Mouse (Mus musculus) testis, adult 2 months (tissue): ENCODE measurements at regions not wholly inside any gene's neighbourhood (a gene's known extent, or its start where the extent isn't known, plus 50 kb on each side); places are given as distances from the start of the nearest gene placed in this dataset.

Experiments used
- H3K27ac ChIP-seq: fragments of 200-500 bp; 2 replicates; pipeline ENCODE4 v1.5.1; 2012; ENCODE audit warnings: low read depth, low read length; ENCODE audit not compliant: control insufficient read depth, insufficient read depth
- H3K27me3 ChIP-seq: fragments of 200-500 bp; 2 replicates; pipeline ENCODE4 v1.6.1; 2012; ENCODE audit warnings: mild to moderate bottlenecking, low read length, moderate library complexity; ENCODE audit not compliant: control insufficient read depth, insufficient read depth
- H3K36me3 ChIP-seq: fragments of 200-500 bp; 2 replicates; pipeline ENCODE4 v1.6.1; 2012; ENCODE audit warnings: mild to moderate bottlenecking, low read length; ENCODE audit not compliant: control insufficient read depth, insufficient read depth
- H3K4me1 ChIP-seq: fragments of 200-500 bp; 2 replicates; pipeline ENCODE4 v1.6.1; 2012; ENCODE audit warnings: low read length; ENCODE audit not compliant: control insufficient read depth, insufficient read depth
- H3K4me3 ChIP-seq: fragments of 200-500 bp; 2 replicates; pipeline ENCODE4 v1.5.1; 2012; ENCODE audit warnings: low read depth, mild to moderate bottlenecking, low read length, moderate library complexity, mixed read lengths; ENCODE audit not compliant: control insufficient read depth
- CTCF ChIP-seq: fragments of 200-500 bp; IDR thresholded peaks from 2 replicates; pipeline ENCODE4 v1.5.1; 2012; ENCODE audit warnings: low read depth, mild to moderate bottlenecking, inconsistent platforms, low read length, moderate library complexity; ENCODE audit not compliant: control insufficient read depth, insufficient read depth, insufficient replicate concordance
- POLR2A ChIP-seq: fragments of 200-500 bp; IDR thresholded peaks from 2 replicates; pipeline ENCODE4 v1.6.1; 2012; ENCODE audit warnings: low read depth, mild to moderate bottlenecking, inconsistent platforms, low read length, moderate library complexity; ENCODE audit not compliant: control insufficient read depth

DNA sequence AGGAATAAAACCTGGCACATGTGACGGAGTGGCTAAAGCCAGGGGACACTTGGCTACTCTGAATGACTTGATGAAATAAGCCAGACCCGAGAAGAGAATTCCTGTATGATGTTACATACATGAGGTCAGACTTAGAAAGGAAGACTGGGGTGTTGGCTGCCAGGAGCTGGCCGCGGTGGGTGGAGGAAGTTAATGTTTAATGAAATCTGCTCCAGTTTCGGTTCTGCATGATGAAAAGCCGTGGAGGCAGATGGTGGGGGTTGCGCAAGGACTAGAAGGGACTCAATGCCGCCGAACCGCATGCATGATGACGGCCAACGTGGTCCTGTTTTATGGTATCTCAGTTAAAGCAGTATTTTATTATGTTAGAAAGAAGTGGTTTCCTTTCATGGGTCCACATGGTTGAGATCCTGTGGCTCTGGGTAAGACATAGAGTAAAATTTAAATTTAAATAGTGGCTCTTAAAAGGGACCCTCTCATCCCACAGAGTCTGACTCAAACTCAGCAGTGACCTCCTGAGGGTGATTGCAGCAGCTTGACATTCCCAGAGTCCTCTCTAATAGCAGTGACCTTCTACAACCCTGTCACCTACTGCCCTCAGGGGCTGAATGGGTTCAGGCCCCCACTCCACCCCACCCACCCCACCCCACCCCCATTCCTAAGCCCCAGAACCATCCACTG, 91.6 kb upstream of the Gpr12 start:
- no peak overlapping the region for H3K27ac ChIP-seq

DNA sequence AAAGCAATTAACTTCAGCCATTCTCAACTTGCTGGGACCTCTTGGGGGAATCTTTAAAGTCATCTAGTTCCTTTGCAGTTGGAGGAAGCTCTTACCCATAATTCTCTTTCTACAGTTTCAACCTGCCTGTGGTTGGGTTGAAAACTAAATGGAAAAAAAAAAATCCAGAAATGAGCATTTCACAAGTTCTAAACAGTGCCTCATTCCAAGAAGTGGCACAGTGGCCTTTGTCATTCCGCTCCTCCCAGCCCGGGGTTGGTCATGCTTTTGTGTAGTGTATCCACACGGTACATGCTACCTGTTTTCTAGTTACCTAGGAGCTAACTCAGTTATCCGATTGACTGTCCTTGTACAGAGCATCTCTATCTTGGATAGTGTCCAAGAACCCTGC, 90.8 kb upstream of the Gpr12 start:
- Histone ChIP-seq H3K36me3 (no peaks in the 10 kb centered on the region), H3K4me3 (no peak overlapping the region), H3K27me3 (no peaks in the 10 kb centered on the region), H3K4me1 (peaks cover 3% of the 10 kb centered on the region), H3K27ac (no peak overlapping the region)
- no peak for TF ChIP-seq CTCF
- no peak for TF ChIP-seq POLR2A

More for the DNA sequence above, 91.6 kb upstream of the Gpr12 start:
- Histone ChIP-seq H3K4me3 (no peak overlapping the region), H3K4me1 (peaks cover 3% of the 10 kb centered on the region), H3K36me3 (no peaks in the 10 kb centered on the region), H3K27me3 (no peaks in the 10 kb centered on the region)
- TF ChIP-seq POLR2A (no peak), CTCF (no peak)

DNA sequence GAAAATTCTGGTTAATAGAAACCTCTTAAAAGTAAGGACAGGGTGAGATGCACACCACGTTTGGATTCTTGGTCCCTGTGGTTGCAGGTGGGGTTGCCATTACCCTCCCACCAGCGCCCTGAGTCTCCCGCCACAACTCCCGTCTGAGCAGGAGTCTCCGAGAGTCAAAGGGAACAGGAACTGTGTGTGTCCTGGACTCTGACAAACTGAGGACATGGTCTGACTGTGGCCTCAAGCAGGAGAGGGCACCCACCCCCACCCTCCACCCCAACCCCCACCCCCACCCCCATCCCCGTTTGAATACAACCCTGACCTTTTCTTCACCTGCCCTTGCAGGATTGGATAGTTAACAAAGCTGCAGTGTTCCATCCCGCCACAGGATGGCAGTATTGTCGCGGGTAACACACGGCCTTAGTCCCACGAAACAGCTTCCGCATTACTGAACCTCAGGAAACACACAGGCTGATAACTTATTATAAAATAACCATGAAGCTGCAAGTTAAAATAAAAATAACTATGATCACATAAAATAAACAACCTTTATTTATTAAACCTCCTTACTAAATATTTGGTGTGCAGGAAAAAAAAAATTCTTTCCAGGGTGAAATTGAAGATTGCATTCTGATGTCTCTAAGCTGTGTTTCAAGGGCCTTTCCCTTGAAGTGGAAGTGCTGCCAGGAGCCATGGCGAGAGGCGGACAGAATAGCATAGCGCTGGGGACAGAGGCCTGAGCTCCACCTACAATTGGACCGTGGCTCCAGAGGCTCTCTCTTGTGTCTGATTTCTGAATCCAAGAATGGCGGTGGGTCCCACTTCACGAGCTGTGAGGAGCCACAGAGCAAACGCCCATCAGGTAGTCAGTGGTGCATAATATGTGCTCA, 90.2 kb upstream of the Gpr12 start:
- H3K36me3 ChIP-seq = no peaks in the 10 kb centered on the region
- H3K4me1 ChIP-seq = peaks cover 3% of the 10 kb centered on the region
- H3K4me3 ChIP-seq = no peak overlapping the region
- no peaks in the 10 kb centered on the region for H3K27me3 ChIP-seq
- no peak overlapping the region for H3K27ac ChIP-seq
- TF ChIP-seq CTCF = peak; percentile 91; the same call in 1 of the 2 replicates
- no peak for TF ChIP-seq POLR2A

DNA sequence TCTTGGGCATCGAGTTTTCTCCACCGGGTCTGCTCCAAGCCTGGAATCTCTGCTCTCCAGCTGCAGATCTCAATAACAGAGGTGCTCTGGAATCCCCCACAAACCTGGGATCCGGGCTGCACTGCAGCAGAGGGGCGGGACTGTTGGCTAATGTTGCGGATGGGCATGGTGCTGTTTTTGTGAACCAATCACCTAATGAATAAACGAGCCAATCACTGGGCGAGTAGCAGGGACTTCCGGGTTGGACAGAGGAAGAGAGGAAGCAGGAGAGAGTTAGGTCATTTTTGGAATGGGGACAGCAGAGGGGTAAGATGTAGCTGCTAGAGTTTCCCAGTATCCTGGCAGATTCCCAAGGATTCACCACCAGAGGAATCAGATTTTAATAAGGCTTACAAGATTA, 76.7 kb upstream of the Gpr12 start:
- TF ChIP-seq POLR2A (no peak), CTCF (no peak)
- no peaks in the 10 kb centered on the region; the same call in 1 of the 2 replicates for H3K4me1 ChIP-seq

DNA sequence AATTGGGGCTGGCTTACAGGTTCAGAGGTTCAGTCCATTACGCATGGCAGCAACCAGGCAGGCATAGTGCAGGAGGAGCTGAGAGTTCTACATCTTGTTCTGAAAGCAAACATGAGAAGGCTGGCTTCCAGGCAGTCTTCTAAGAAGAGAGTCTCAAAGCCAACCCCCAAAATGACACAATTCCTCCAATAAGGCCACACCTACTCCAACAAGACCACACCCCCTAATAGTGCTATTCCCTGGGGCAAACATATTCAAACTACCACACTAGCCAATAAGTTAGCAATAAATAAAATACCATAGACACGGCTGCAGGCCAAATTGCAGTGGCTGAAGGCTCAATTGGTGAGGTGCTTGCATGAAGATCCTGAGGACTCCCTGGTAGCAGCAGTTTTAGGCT, 72.2 kb upstream of the Gpr12 start:
- Histone ChIP-seq H3K36me3 (no peaks in the 10 kb centered on the region), H3K4me3 (no peak overlapping the region), H3K27me3 (no peaks in the 10 kb centered on the region), H3K27ac (no peak overlapping the region), H3K4me1 (no peaks in the 10 kb centered on the region; the same call in 1 of the 2 replicates)
- no peak for TF ChIP-seq POLR2A
- no peak for TF ChIP-seq CTCF

More for the DNA sequence above, 76.7 kb upstream of the Gpr12 start:
- no peak overlapping the region for H3K4me3 ChIP-seq
- no peak overlapping the region for H3K27ac ChIP-seq
- H3K36me3 ChIP-seq = no peaks in the 10 kb centered on the region
- H3K27me3 ChIP-seq = no peaks in the 10 kb centered on the region

DNA sequence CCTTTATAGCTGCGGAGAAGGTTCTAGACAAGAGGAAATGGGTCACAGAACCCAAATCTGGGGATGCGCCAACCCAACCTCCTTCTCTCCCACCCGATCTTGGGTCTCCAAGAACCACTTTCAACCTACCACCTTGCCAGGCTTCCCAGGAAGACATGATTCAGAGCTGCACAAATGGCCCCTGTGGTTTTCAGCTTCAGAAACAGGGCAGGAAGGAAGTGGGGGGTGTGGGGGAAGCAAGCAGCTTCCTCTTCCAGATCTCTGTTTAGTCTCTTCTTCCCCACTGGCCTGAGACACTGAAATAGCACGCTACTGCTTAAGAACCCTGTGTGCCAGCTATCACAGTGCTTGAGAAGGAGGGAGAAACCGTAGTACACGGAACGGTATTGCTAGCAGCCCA, 70.4 kb upstream of the Gpr12 start:
- H3K27me3 ChIP-seq = no peaks in the 10 kb centered on the region
- no peak overlapping the region for H3K27ac ChIP-seq
- H3K4me3 ChIP-seq = no peak overlapping the region
- H3K4me1 ChIP-seq = no peaks in the 10 kb centered on the region
- H3K36me3 ChIP-seq = no peaks in the 10 kb centered on the region
- TF ChIP-seq POLR2A (no peak), CTCF (no peak)

DNA sequence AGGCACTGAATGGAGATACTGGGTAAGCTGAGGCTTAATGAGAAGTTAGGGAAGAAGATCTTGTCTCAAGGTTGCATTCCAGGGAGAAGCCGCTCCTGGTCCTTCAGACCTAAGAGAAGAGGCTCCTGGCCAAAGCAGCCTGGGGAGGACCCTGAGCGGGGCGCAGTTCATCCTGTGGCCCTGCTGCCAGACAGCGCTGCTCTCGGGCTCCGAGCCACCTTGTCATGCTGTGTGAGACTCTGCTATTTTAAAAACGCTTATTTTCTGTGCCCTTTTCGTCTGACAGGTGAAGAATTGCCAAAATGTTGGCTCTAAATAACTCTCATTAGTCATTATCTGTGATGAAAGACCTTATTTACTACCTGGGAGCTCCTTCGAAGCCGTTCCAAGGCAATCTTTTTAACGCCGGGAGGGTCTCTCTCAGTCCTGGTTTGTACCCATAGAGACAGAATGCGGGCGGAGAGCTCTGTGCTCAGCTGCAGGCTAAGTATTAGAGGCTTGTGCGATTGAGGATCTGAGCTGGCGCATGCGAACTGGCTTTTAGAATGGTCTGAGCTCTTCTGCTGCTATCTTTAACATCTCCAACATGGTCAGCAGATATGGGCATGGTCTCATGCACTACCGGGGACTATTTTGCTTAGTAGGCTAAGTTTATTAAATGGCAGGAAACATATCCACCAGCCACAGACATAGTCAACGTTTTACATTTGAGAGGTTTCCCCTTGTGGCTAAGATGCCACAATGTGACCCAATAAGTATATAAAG, 68.8 kb upstream of the Gpr12 start:
- no peak overlapping the region for H3K4me3 ChIP-seq
- TF ChIP-seq CTCF (no peak), POLR2A (no peak)
- no peaks in the 10 kb centered on the region for H3K27me3 ChIP-seq
- H3K36me3 ChIP-seq = no peaks in the 10 kb centered on the region
- no peak overlapping the region for H3K27ac ChIP-seq
- H3K4me1 ChIP-seq = no peaks in the 10 kb centered on the region
